Mouse (Mus musculus) neural tube, embryonic 13.5 days (tissue): ENCODE data around the gene Kcnb1. TPM values are rescaled to one million over a fixed set of nuclear protein-coding genes. Genes with fewer than 3 reads are reported as not detected.

ENCODE experiments used
- ATAC-seq: fragments of 200-750 bp; cut with Nextera tagmentation; 2 replicates; pipeline ENCODE4 v1.8.0; 2017; ENCODE audit warnings: low read depth, mild to moderate bottlenecking, moderate TSS enrichment, moderate library complexity
- H3K27ac ChIP-seq: fragments of 300-500 bp; sonication (generic); replicated peaks from 2 replicates; pipeline ENCODE4 v1.5.1; 2015; ENCODE audit warnings: moderate library complexity, mild to moderate bottlenecking, inconsistent platforms
- H3K27me3 ChIP-seq: fragments of 300-500 bp; sonication (generic); 2 replicates; pipeline ENCODE4 v1.6.1; 2015; ENCODE audit warnings: mild to moderate bottlenecking, inconsistent platforms
- H3K36me3 ChIP-seq: fragments of 300-500 bp; sonication (generic); 2 replicates; pipeline ENCODE4 v1.6.1; 2015; ENCODE audit warnings: mild to moderate bottlenecking, inconsistent platforms
- H3K4me1 ChIP-seq: fragments of 300-500 bp; sonication (generic); replicated peaks from 2 replicates; pipeline ENCODE4 v1.6.1; 2015; ENCODE audit warnings: inconsistent platforms
- H3K4me2 ChIP-seq: fragments of 300-500 bp; sonication (generic); 2 replicates; pipeline ENCODE4 v1.6.1; 2015; ENCODE audit warnings: inconsistent platforms, mild to moderate bottlenecking, moderate library complexity
- H3K4me3 ChIP-seq: fragments of 300-500 bp; sonication (generic); 2 replicates; pipeline ENCODE4 v1.5.1; 2015; ENCODE audit warnings: mild to moderate bottlenecking, inconsistent platforms
- H3K9ac ChIP-seq: fragments of 300-500 bp; sonication (generic); 2 replicates; pipeline ENCODE4 v1.6.1; 2015; ENCODE audit warnings: moderate library complexity, mild to moderate bottlenecking, inconsistent platforms
- H3K9me3 ChIP-seq: fragments of 300-500 bp; sonication (generic); 2 replicates; pipeline ENCODE4 v1.6.1; 2016; ENCODE audit warnings: inconsistent platforms
- WGBS: fragments of 180-500 bp; shearing (Covaris S2); methylation state at CpG from one replicate; pipeline ENCODE4 v1.1.7; 2015; 5-methylcytosine and 5-hydroxymethylcytosine counted together
- polyA plus RNA-seq: library from polyadenylated mRNA; unstranded; fragments of >200 nt; fragmentation: Nextera tagmentation; extraction: Ambion mirVana; gene quantifications from 2 replicates; pipeline ENCODE4 v1.2.1, GENCODE M21; 2015

The Kcnb1 gene
- polyA plus RNA-seq, 1 experiment from 2014 or later = 3.1 TPM

DNA sequence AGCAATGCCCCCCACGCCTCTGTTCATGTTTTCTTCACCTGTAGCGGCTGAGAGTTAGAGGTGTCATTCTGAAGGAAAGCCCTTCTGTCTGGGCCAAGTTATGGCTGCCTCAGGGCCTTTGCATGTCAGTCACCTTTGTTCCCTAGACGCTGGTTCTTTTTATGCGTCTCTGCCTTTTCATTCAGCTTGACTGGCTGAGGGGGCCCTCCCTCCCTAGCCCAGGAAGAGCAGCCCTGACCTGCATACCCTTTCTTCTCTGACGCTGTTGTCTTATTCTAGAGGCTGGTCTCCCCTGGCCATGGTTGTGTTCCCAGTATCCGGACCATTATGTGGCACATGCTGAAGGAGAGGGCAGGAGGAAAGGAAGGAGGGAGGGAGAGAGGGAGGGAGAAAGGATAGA, 108.8 kb downstream of the Kcnb1 start:
- no peaks in the 10 kb centered on the region for H3K36me3 ChIP-seq
- no peak for ATAC-seq
- WGBS = 49% methylated on average over 6 of the region's 6 CpGs
- H3K27me3 ChIP-seq = no peaks in the 10 kb centered on the region
- no peak overlapping the region for H3K9ac ChIP-seq
- H3K4me3 ChIP-seq = no peak overlapping the region
- H3K4me1 ChIP-seq = peaks cover 22% of the 10 kb centered on the region
- H3K27ac ChIP-seq = no peak overlapping the region
- no peaks in the 10 kb centered on the region for H3K9me3 ChIP-seq
- no peak overlapping the region for H3K4me2 ChIP-seq

DNA sequence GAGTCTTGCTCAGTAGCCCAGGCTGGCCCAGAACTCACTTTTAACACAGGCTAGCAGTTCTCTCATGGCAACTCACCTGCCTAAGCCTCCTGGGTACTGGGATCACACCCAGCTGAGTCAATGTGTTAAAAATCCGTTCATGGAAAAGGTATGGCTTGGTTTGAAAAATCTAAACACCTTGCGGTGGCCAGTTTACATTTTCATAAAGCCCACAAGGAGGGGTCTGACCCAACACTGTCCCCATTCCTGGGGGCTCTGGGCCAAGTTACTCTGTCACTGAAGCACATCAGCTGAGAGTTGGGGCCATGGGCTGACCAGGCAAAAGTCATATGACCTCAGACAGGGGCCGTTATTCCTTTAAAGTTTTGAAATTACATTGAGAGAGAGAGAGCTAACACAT, 109.6 kb downstream of the Kcnb1 start:
- Histone ChIP-seq H3K27ac (no peak overlapping the region), H3K27me3 (no peaks in the 10 kb centered on the region), H3K9ac (no peak overlapping the region), H3K9me3 (no peaks in the 10 kb centered on the region), H3K4me2 (no peak overlapping the region), H3K36me3 (no peaks in the 10 kb centered on the region), H3K4me1 (peaks cover 22% of the 10 kb centered on the region), H3K4me3 (no peak overlapping the region)
- 89% methylated on average over 3 of the region's 3 CpGs for WGBS
- no peak for ATAC-seq

DNA sequence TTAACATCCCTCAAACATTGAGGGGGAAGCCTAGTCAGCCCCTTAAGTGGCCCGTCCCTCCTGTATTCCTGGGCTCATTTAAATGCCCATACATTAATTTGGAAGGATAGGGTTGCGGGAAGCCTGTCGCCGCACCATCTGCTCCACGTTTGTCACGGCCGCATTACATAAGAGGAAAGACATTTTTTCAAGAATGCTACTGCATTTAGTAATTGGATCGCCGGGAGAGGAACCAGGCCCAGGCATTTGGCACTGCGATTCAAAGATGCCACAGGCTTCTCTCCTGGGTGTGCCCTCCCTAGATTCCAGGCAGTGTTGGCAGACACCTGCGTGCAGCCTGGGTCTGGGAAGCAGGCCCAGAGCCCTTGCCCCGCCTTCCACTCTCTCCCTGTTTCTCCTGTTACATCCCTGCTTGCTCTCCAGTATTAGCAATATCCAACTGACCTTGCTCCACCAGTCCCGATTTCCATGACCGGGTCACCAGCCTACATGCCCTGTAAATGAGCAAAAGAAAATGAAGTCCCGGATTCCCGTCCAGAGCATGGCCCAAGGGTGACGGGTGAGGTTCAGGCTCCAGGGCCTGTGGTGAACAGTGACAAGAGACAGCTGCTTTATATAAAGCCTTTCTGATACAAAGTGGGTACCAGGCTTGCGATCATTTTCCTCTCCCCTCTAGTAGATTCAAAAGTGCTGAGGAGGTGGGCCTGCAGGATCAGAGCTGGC, 110.3 kb downstream of the Kcnb1 start:
- Histone ChIP-seq H3K27ac (no peak overlapping the region), H3K9ac (peak overlapping the region; percentile 23), H3K36me3 (no peaks in the 10 kb centered on the region), H3K4me2 (no peak overlapping the region), H3K4me1 (peaks cover 22% of the 10 kb centered on the region), H3K9me3 (no peaks in the 10 kb centered on the region), H3K27me3 (no peaks in the 10 kb centered on the region), H3K4me3 (no peak overlapping the region)
- 38% methylated on average over 18 of the region's 18 CpGs for WGBS
- ATAC-seq = peak; percentile 49

DNA sequence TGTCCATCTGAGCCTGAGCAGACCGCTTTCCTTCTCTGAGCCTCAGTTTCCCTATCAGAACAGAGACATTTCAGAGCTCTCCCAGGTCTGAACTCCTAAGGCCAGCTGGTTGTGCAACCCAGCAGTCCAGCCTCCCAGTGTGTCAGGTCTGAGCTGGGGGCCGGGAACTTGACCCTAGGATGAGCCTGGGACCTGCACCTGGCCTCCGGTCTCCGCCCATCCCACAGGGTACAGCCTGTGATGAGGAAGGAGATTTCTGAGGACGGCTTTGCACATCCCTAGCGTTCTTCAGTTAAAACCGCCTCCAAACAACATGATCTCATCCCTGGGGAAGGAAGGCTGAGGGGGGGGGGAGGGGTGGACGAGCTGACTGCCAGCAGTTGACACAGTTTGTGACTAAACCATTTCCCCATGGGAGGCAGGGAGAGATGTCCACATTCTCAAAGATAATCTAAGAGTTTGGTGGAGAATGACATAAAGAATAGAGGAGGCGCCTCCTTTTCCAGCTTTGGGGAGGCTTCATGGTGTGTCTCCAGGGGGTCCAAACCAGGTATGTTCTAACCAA, 110.9 kb downstream of the Kcnb1 start:
- no peak overlapping the region for H3K4me3 ChIP-seq
- no peaks in the 10 kb centered on the region for H3K9me3 ChIP-seq
- H3K27me3 ChIP-seq = no peaks in the 10 kb centered on the region
- no peak overlapping the region; the same call in 1 of the 2 replicates for H3K4me2 ChIP-seq
- H3K36me3 ChIP-seq = no peaks in the 10 kb centered on the region
- H3K4me1 ChIP-seq = peaks cover 22% of the 10 kb centered on the region
- ATAC-seq = peak; percentile 18; the same call in 1 of the 2 replicates
- no peak overlapping the region for H3K27ac ChIP-seq
- 0 out of 2 replicates have a peak overlapping the region, but pooled peaks have one; percentile 23 for H3K9ac ChIP-seq
- WGBS = 48% methylated on average over 9 of the region's 9 CpGs

DNA sequence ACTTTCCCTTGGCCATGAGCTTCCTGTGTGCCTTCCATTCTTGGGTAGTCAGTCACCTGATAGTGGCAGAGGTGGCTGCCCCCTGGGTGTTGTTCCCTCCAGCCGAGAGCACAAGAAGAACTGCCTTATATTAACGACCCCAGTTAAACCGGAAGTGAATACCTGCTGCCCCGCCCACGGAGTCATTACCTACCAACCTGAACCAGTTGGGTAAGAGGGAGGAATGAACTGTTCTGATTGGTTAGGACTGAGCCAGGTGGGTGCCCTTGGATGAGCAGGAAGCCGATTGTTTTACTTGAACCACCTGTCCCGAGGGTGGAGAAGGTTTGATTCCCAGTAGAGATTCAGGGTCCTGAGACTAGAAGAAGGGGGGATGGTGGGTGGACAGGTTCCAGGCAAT, 111.5 kb downstream of the Kcnb1 start:
- H3K27me3 ChIP-seq = no peaks in the 10 kb centered on the region
- no peak overlapping the region for H3K9ac ChIP-seq
- no peak overlapping the region for H3K4me3 ChIP-seq
- peaks cover 22% of the 10 kb centered on the region for H3K4me1 ChIP-seq
- no peaks in the 10 kb centered on the region for H3K9me3 ChIP-seq
- 47% methylated on average over 7 of the region's 7 CpGs for WGBS
- H3K27ac ChIP-seq = no peak overlapping the region
- H3K36me3 ChIP-seq = no peaks in the 10 kb centered on the region
- no peak overlapping the region for H3K4me2 ChIP-seq
- no peak for ATAC-seq

DNA sequence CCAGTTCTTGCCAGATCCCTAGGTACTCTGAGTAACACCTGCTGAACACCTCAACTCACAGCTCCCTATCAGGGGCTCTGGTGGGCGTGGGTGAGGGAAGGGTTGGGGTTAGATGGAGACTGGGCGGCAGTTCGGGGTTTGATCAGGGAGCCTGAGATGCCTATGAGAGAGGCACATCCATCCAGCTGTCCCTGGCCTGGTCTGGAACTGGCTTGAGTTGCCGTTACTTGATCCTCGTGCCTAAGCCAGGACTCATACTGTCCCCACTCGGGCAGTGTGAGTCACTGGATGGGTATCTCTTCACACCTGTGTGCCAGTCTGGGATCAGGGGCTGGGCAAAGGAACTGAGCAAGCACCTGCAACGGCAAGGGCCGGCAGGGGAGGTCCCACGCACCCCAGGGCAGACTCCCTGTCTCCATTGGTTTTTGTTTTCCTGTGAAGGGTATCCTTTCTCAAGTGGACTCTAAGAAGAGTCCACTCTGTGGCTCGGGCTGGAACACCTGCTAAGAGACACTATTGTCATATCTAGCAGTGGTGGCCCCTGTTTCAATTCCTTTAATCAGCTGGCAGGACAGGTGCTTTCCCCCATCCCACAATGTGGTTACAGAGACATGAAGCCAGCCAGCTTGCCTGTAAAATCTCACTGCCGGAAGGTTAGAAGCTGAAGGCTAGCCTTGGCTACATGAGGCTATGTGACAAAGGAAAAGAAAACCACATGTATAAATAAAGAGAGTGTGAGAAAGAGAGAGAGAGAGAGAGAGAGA, 112.6 kb downstream of the Kcnb1 start:
- H3K4me1 ChIP-seq = peaks cover 24% of the 10 kb centered on the region
- 90% methylated on average over 11 of the region's 11 CpGs for WGBS
- H3K27me3 ChIP-seq = no peaks in the 10 kb centered on the region
- H3K36me3 ChIP-seq = no peaks in the 10 kb centered on the region
- ATAC-seq = no peak
- H3K27ac ChIP-seq = no peak overlapping the region
- H3K4me3 ChIP-seq = no peak overlapping the region
- no peak overlapping the region for H3K9ac ChIP-seq
- no peaks in the 10 kb centered on the region for H3K9me3 ChIP-seq
- no peak overlapping the region for H3K4me2 ChIP-seq

DNA sequence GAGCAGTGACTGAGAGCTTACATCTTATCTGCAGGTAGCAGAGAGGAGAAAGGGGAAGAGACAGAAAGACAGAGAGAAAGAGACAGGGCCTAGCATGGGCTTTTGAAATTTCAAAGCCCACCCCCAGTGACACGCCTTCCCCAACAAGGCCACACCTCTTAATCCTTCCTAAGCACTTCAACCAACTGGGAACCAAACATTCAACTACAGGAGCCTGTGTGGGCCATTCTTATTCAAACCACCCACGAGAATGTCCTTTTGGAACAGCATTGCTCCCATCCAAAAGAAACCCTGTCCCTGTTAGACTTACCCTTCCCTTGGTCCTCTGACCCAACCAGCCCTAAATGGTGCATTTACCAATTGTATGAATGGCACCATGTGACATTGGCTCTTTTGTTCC, 113.2 kb downstream of the Kcnb1 start:
- no peak overlapping the region for H3K27ac ChIP-seq
- no peak for ATAC-seq
- H3K27me3 ChIP-seq = no peaks in the 10 kb centered on the region
- H3K4me2 ChIP-seq = no peak overlapping the region
- WGBS = 66% methylated on average over 2 of the region's 2 CpGs
- no peak overlapping the region for H3K4me3 ChIP-seq
- peaks cover 25% of the 10 kb centered on the region for H3K4me1 ChIP-seq
- no peaks in the 10 kb centered on the region for H3K36me3 ChIP-seq
- H3K9ac ChIP-seq = no peak overlapping the region
- H3K9me3 ChIP-seq = no peaks in the 10 kb centered on the region

DNA sequence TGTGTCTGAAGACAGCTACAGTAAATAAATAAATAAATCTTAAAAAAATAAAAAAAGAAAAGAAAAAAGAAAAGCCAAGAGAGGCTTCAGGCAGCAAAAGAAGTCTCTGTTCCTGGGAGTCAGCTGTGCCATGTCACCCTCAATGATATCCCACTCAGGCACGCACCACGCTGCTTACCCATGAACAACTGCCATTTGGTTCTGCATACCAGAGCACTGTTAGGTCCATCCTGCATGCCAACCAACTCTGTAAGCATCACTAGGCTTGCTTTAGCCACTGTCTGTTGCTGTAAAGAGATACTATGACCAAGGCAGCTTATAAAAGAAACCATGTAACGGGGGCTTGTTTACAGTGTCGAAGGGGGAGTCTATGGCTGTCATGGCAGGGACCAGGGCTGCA, 113.6 kb downstream of the Kcnb1 start:
- no peak for ATAC-seq
- WGBS = 95% methylated on average over 4 of the region's 4 CpGs
- Histone ChIP-seq H3K27ac (no peak overlapping the region), H3K9me3 (no peaks in the 10 kb centered on the region), H3K27me3 (no peaks in the 10 kb centered on the region), H3K4me3 (no peak overlapping the region), H3K4me1 (peaks cover 22% of the 10 kb centered on the region), H3K36me3 (no peaks in the 10 kb centered on the region), H3K9ac (no peak overlapping the region), H3K4me2 (no peak overlapping the region)

DNA sequence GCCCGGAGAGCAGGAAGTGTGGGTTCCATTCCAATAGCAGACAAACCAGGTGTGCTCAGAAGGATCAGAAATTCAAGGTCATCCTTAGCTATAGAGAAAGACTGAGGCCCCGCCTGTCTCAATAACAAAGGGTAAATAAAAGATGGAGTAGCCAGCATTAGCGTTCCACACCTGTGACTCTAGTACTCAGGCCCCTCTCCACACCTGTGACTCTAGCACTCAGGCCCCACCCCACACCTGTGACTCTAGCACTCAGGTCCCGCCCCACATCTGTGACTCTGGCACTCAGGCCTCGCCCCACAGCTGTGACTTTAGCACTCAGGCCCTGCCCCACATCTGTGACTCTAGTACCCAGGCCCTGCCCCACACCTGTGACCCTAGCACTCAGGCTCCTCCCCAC, 115.4 kb downstream of the Kcnb1 start:
- no peaks in the 10 kb centered on the region for H3K36me3 ChIP-seq
- H3K27ac ChIP-seq = no peak overlapping the region
- no peak overlapping the region for H3K4me3 ChIP-seq
- no peak overlapping the region for H3K4me2 ChIP-seq
- H3K9me3 ChIP-seq = no peaks in the 10 kb centered on the region
- 94% methylated on average over 5 of the region's 5 CpGs for WGBS
- H3K4me1 ChIP-seq = peaks cover 26% of the 10 kb centered on the region
- ATAC-seq = no peak
- H3K9ac ChIP-seq = no peak overlapping the region
- H3K27me3 ChIP-seq = no peaks in the 10 kb centered on the region

DNA sequence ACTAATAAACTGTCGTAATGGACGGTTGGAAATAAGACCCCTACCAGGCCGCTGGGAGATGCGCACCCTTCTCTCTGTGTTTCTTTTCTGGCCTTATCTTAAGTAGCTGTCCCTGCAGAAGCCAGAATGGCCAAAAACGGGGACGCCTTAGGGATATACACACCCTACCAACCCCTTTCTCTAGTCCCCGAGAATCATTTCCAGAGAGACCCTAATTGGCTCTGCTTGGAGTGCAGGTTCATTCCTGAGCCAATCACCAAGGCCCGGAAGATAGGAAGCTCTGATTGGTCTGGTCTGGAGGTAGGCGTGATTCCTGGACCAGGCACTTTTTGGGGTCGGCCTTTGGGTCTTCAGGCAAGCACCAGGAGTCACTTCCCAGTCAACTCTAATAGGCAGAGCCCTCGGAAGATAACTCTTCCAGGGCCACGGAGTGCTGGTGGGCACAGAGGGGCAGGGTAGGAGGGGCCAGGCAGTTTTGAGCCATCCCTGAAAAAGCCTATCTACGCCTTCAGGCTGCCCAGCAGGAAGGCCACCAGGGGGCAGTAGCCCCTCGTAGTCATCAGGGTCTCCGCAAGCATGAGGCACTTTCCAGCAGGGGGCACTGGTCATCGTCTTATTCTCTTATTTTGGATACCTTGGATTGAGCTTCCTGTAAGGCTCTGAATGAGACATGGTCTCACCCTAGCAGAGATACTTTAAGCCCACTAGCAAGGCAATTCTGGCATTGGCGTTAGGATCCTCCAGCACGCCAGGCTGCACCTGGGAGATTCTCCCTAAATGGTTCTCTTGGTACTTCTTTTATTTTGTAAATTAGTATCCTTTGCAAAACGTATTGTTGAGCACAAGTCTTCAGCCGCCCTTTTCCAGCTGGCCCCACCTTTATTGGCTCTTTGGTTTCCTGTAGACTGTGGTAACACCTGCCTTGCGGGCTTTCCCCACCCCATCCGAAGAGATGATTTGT, 118.0 kb downstream of the Kcnb1 start:
- Histone ChIP-seq H3K9me3 (no peaks in the 10 kb centered on the region), H3K27me3 (no peaks in the 10 kb centered on the region), H3K4me1 (peaks cover 18% of the 10 kb centered on the region), H3K27ac (peak overlapping the region; percentile 88), H3K9ac (peak overlapping the region; percentile 74), H3K36me3 (peaks cover 4% of the 10 kb centered on the region), H3K4me2 (peak overlapping the region; percentile 67), H3K4me3 (peak overlapping the region; percentile 48)
- WGBS = 6% methylated on average over 22 of the region's 22 CpGs
- ATAC-seq = peak; percentile 97

DNA sequence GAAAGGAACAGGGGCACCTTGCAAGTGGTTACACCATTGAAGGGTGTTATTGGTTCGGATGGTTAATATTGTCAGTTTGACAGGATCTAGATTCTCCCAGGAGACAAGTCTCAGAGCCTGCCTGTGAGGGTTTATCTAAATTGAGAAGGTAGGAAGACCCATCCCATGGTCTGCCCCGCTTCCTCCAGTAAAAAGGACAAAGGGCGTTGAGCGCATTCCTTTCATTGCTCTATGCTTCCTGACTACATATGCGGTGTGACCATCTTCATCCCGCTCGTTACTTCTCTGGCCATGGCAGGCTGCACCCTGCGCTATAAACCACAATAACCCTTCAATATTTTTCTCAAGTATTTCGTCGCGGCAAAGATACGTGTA, 118.7 kb downstream of the Kcnb1 start:
- Histone ChIP-seq H3K27ac (peak overlapping the region; percentile 88), H3K9ac (peak overlapping the region; percentile 74), H3K36me3 (peaks cover 11% of the 10 kb centered on the region), H3K27me3 (no peaks in the 10 kb centered on the region), H3K4me2 (peak overlapping the region; percentile 67), H3K9me3 (no peaks in the 10 kb centered on the region), H3K4me1 (peaks cover 18% of the 10 kb centered on the region), H3K4me3 (peak overlapping the region; percentile 48)
- 21% methylated on average over 12 of the region's 12 CpGs for WGBS
- peak; percentile 45 for ATAC-seq
